Mouse (Mus musculus) liver, postnatal 0 days (tissue): ENCODE measurements around the gene Trip4. TPM values are rescaled to one million over a fixed set of nuclear protein-coding genes. Genes with fewer than 3 reads are reported as not detected.

Experiments used
- ATAC-seq: fragments of 200-750 bp; cut with Nextera tagmentation; 2 replicates; pipeline ENCODE4 v1.8.0; 2017; ENCODE audit warnings: mild to moderate bottlenecking, moderate library complexity
- DNase-seq: peaks from one replicate; pipeline ENCODE4 v3.0.0-alpha.2; 2016
- H3K27ac ChIP-seq: fragments of 300-500 bp; sonication (generic); 2 replicates; pipeline ENCODE4 v1.5.1; 2014; ENCODE audit warnings: antibody characterized with exemption, moderate library complexity, mild to moderate bottlenecking, low read depth
- H3K27me3 ChIP-seq: fragments of 300-500 bp; sonication (generic); 2 replicates; pipeline ENCODE4 v1.6.1; 2014; ENCODE audit warnings: low read length, control low read depth, mixed read lengths; ENCODE audit not compliant: insufficient read depth
- H3K36me3 ChIP-seq: fragments of 300-500 bp; sonication (generic); replicated peaks from 2 replicates; pipeline ENCODE4 v1.6.1; 2014; ENCODE audit warnings: mild to moderate bottlenecking, control low read depth, low read length, moderate library complexity, mixed read lengths; ENCODE audit not compliant: insufficient read depth
- H3K4me1 ChIP-seq: fragments of 300-500 bp; sonication (generic); 2 replicates; pipeline ENCODE4 v1.6.1; 2014; ENCODE audit warnings: antibody characterized with exemption, mild to moderate bottlenecking, control low read depth; ENCODE audit not compliant: insufficient read depth
- H3K4me2 ChIP-seq: fragments of 300-500 bp; sonication (generic); 2 replicates; pipeline ENCODE4 v1.6.1; 2014; ENCODE audit warnings: low read depth, mild to moderate bottlenecking, low read length, moderate library complexity, mixed read lengths
- H3K4me3 ChIP-seq: fragments of 300-500 bp; sonication (generic); 2 replicates; pipeline ENCODE4 v1.5.1; 2014; ENCODE audit warnings: low read depth, low read length
- H3K9ac ChIP-seq: fragments of 300-500 bp; sonication (generic); replicated peaks from 2 replicates; pipeline ENCODE4 v1.6.1; 2014; ENCODE audit warnings: mild to moderate bottlenecking, moderate library complexity
- H3K9me3 ChIP-seq: fragments of 300-500 bp; sonication (generic); 2 replicates; pipeline ENCODE4 v1.6.1; 2016; ENCODE audit warnings: mild to moderate bottlenecking, control low read depth, low read length, mixed read lengths
- CTCF ChIP-seq: sonication (generic); IDR thresholded peaks from 2 replicates; pipeline ENCODE4 v1.5.1; 2016; ENCODE audit warnings: antibody characterized with exemption, low read depth
- EP300 ChIP-seq: IDR thresholded peaks from 2 replicates; pipeline ENCODE4 v1.6.1; 2016; ENCODE audit warnings: antibody characterized with exemption, low read depth, mild to moderate bottlenecking
- WGBS: fragments of 180-500 bp; shearing (Covaris S2); extraction: QIAGEN DNeasy Blood & Tissue Kit; methylation state at CpG from one replicate; pipeline ENCODE4 v1.1.7; 2014; ENCODE audit not compliant: insufficient replicate concordance; 5-methylcytosine and 5-hydroxymethylcytosine counted together
- polyA plus RNA-seq: library from polyadenylated mRNA; unstranded; fragments of >200 nt; fragmentation: Nextera tagmentation; extraction: Ambion mirVana; gene quantifications from 2 replicates; pipeline ENCODE4 v1.2.1, GENCODE M21; 2015

Trip4 gene
- polyA plus RNA-seq, 1 experiment from 2014 or later = 8.7 TPM

DNA sequence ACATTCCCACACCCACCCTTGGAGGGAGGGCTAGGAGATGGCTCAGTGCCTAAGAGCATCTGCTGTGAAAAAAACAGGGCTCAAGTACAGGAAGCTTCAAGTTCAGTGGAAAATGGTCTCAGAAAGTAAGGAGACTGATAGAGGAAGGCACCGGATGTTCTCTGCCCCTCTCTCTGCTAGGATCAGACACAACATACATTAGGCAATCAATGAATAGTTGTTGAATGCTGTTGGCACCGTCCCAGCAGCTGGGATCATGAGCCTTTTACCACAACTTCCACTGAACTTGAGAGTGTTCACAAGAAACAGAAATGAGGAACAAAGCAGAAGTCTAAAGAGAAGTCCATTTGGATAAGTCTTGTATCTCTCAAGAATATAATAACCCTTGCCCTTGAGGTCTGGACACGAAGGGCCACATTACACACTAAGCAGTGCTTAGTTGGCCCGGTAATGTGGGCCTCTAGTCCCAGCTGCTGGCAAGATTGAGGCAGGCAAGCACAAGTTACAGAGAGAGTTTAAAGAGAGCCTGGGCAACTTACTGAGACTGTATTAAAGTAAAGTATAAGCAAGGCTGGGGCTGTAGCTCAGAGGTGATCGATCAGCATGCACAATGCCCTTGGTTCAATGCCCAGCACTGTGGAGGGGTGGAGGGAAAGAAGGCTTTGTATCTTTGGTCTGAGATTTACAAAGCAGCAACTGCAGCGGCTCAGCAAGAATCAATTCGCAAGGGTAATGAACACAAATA lies 64.0 kb downstream of the Trip4 start:
- Histone ChIP-seq H3K36me3 (0 out of 2 replicates have a peak, but pooled peaks cover 12% of the 10 kb centered on the region), H3K4me3 (no peak overlapping the region), H3K4me2 (no peak overlapping the region), H3K27ac (peak overlapping the region; percentile 69), H3K9ac (no peak overlapping the region), H3K27me3 (no peaks in the 10 kb centered on the region), H3K4me1 (peaks cover 12% of the 10 kb centered on the region), H3K9me3 (no peaks in the 10 kb centered on the region)
- WGBS = 53% methylated on average over 7 of the region's 7 CpGs
- DNase-seq (peak; percentile 67), ATAC-seq (peak; percentile 27; the same call in 1 of the 2 replicates)
- TF ChIP-seq CTCF (no peak), EP300 (no peak)

DNA sequence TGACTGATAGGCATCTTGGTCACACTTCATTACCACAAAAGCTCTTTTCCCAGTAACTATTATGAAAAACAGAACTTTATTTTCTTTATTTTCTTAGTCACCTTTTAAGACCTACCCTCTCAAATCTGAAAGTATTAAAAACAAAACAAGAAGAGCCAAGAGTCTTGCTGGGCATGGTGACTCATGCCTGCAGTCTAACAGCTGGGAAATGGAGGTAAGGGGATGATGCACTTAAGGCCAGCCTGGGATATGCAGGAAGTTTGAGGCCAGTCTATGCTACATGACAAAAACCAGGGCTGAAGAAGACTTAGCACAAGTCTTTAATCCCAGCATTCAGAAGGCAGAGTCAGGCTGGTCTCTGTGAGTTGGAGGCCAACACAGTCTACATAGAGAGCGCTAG lies 68.8 kb downstream of the Trip4 start:
- Histone ChIP-seq H3K36me3 (0 out of 2 replicates have a peak, but pooled peaks cover 7% of the 10 kb centered on the region), H3K27ac (no peak overlapping the region), H3K9ac (no peak overlapping the region), H3K4me2 (no peak overlapping the region), H3K9me3 (no peaks in the 10 kb centered on the region), H3K4me1 (peaks cover 8% of the 10 kb centered on the region), H3K4me3 (no peak overlapping the region), H3K27me3 (no peaks in the 10 kb centered on the region)
- ATAC-seq (no peak), DNase-seq (no peak)
- WGBS = 90% methylated on average over 1 of the region's 1 CpGs
- TF ChIP-seq CTCF (no peak), EP300 (no peak)

DNA sequence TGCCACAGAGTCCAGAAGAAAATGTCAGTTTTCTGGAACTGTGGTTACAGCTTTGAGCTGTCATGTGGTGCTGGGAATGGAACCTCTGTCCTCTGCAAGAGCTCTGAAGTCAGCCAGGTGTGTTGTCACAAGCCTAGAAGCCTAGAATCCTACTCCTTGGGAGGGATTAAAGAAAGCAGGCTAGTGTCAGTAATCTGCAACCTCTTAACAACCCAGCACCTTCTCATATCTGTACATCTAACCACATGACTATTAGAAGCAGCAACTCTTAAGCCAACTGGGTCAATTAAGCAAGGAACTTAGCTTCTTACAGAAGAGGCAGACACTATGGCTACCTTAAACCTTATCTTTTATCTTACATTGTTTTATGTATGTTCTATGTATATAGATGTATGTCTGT lies 71.7 kb downstream of the Trip4 start:
- peaks cover 8% of the 10 kb centered on the region; the same call in 1 of the 2 replicates for H3K4me1 ChIP-seq
- H3K4me2 ChIP-seq = no peak overlapping the region
- H3K27me3 ChIP-seq = no peaks in the 10 kb centered on the region
- H3K36me3 ChIP-seq = 0 out of 2 replicates have a peak, but pooled peaks cover 7% of the 10 kb centered on the region
- TF ChIP-seq EP300 (no peak), CTCF (no peak)
- H3K9me3 ChIP-seq = no peaks in the 10 kb centered on the region
- DNase-seq = no peak
- no peak overlapping the region for H3K9ac ChIP-seq
- ATAC-seq = no peak
- H3K4me3 ChIP-seq = no peak overlapping the region
- H3K27ac ChIP-seq = no peak overlapping the region

DNA sequence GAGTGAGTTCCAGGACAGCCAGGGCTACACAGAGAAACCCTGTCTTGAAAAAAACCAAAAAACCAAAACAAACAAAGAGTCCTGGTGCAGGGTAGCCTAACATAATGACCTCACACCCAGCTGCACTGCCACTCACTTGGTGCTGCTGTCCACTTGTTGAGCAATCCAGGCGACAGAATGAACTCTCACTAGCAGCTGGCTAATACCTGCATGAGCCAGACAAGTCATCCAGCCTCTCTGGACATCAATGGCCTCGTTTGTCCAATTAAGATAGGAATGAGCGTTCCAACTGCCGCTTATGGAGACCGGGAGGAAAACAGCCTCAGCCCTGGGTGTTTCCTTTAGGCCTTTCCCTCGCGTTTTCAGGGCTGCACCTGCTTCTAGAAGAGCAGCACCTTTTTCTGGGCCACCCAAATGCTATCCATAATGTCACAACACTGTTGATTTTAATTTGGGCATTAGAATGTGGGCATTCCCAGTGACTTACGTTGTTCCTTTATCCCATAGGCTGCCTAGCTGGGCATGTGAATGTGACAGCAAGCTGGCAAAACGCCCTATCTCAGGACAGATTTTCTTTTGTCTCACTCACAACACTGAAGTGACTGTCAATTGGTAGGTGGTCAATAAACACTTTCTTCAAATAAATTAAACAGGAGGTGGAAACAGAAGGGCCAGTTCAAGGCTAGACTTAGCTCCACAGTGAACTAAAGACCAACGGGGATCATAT lies 73.8 kb downstream of the Trip4 start:
- H3K9me3 ChIP-seq = no peaks in the 10 kb centered on the region
- peak; percentile 34 for DNase-seq
- WGBS = 74% methylated on average over 10 of the region's 10 CpGs
- no peak overlapping the region for H3K4me3 ChIP-seq
- no peak overlapping the region for H3K9ac ChIP-seq
- H3K27me3 ChIP-seq = no peaks in the 10 kb centered on the region
- H3K27ac ChIP-seq = 0 out of 2 replicates have a peak overlapping the region, but pooled peaks have one; percentile 19
- TF ChIP-seq EP300 = no peak
- no peak for TF ChIP-seq CTCF
- no peak overlapping the region for H3K4me2 ChIP-seq
- peaks cover 14% of the 10 kb centered on the region for H3K4me1 ChIP-seq
- 0 out of 2 replicates have a peak, but pooled peaks cover 3% of the 10 kb centered on the region for H3K36me3 ChIP-seq
- peak; percentile 92 for ATAC-seq

DNA sequence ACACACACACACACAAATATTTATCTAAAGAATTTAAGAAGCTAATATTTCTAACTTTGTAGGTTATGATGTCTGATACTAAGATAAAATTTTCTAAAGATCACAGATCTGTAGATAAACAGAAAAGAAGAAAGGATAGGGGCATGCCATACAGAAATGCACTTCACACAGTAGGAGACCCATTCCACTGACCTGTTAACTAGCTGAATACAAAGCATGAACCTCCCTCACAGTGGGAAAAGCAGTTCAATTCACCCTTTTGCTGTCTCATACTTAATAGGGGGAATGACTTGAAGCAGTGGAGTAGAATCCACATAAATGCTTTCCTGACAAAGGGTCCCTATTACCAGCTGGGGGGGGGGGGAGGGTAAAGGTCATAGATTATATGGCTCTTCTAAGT lies 75.0 kb downstream of the Trip4 start:
- peaks cover 14% of the 10 kb centered on the region for H3K4me1 ChIP-seq
- no peaks in the 10 kb centered on the region for H3K27me3 ChIP-seq
- TF ChIP-seq EP300 (no peak), CTCF (no peak)
- H3K4me3 ChIP-seq = no peak overlapping the region
- no peak overlapping the region for H3K27ac ChIP-seq
- no peak overlapping the region for H3K4me2 ChIP-seq
- H3K9me3 ChIP-seq = no peaks in the 10 kb centered on the region
- H3K9ac ChIP-seq = no peak overlapping the region
- ATAC-seq = no peak
- DNase-seq = no peak
- H3K36me3 ChIP-seq = no peaks in the 10 kb centered on the region

DNA sequence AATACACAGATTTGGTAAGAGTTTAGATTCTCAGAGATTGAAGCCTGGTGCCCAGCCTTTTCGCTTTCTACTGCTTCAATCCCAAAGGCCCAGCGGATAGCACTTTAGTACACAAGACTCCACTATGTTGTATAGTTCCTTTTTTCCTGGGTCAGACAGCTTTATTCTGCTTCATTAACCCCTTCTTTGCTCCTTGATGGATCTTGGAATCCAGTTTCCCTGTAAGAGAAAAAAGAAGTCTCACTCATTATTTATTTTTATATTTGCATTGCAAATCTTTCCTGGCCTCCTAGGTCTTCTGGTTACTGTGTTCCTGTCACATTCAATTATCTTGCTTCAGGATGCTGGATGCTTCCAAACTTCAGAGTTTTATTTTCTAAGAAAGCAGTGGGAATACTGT lies 75.4 kb downstream of the Trip4 start:
- Histone ChIP-seq H3K4me3 (no peak overlapping the region), H3K36me3 (no peaks in the 10 kb centered on the region)
- WGBS = 83% methylated on average over 2 of the region's 2 CpGs

More for the DNA sequence above, 75.4 kb downstream of the Trip4 start:
- no peak overlapping the region for H3K9ac ChIP-seq
- no peaks in the 10 kb centered on the region for H3K9me3 ChIP-seq
- no peak overlapping the region for H3K4me2 ChIP-seq
- TF ChIP-seq EP300 (no peak), CTCF (no peak)
- DNase-seq (no peak), ATAC-seq (no peak)
- H3K27me3 ChIP-seq = no peaks in the 10 kb centered on the region
- H3K27ac ChIP-seq = no peak overlapping the region
- peaks cover 18% of the 10 kb centered on the region for H3K4me1 ChIP-seq
